Comparison of ENCODE assay signal across 10 mouse cellular contexts in genomic region chr11:53254428-53254827, GRCm38 (mm10). TPM values are rescaled to one million over a fixed set of nuclear protein-coding genes. Genes with fewer than 3 reads are reported as not detected.
DNase-seq lines count a peak whose midpoint lies in the region; ATAC-seq lines count a peak whose summit lies in the region.
"Had no signal": no experiment of that assay in that cellular context is flagged by ENCODE, and none has a peak within 500 bp of the region (broad histone marks: within the 10 kb centered on the region; RNA-seq: fewer than 3 reads in every experiment).

No protein-coding gene starts in this region.

- no peaks in the 10 kb centered on the region for H3K27me3 ChIP-seq in kidney, embryonic 15.5 days
- H3K27me3 ChIP-seq in neural tube, embryonic 15.5 days (replicated peaks): no peaks in the 10 kb centered on the region
- H3K27me3 ChIP-seq: hindbrain, embryonic 15.5 days had no signal

- no peaks in the 10 kb centered on the region for H3K36me3 ChIP-seq in kidney, embryonic 15.5 days
- H3K36me3 ChIP-seq in neural tube, embryonic 15.5 days: no peaks in the 10 kb centered on the region
- H3K36me3 ChIP-seq: hindbrain, embryonic 15.5 days; limb, embryonic 12.5 days had no signal

- DNase-seq in kidney, adult 18-20 months: peak; percentile 34
- peak; percentile 28 for DNase-seq in CD4-positive helper T cell, adult 2 months (ENCODE audit: low read depth, low spot score)
- peak; percentile 46 for DNase-seq in NIH3T3 (ENCODE audit: low read depth)
- DNase-seq in lung, postnatal 36 days: peak; percentile 63
- no peak for DNase-seq in cerebellum, adult 18-20 months
- DNase-seq in urinary bladder, postnatal 4 days (ENCODE audit: low spot score in 2 of 2): no peak

- H3K4me3 ChIP-seq in kidney, embryonic 15.5 days (replicated peaks): no peak overlapping the region
- no peak overlapping the region for H3K4me3 ChIP-seq in neural tube, embryonic 15.5 days (replicated peaks)
- H3K4me3 ChIP-seq: hindbrain, embryonic 15.5 days; limb, embryonic 12.5 days had no signal

- no peaks in the 10 kb centered on the region for H3K4me1 ChIP-seq in kidney, embryonic 15.5 days
- peaks cover 26% of the 10 kb centered on the region for H3K4me1 ChIP-seq in neural tube, embryonic 15.5 days

- 92% methylated on average over 3 of the region's 3 CpGs for WGBS in kidney, embryonic 15.5 days
- 88% methylated on average over 3 of the region's 3 CpGs for WGBS in neural tube, embryonic 15.5 days

- H3K9ac ChIP-seq in kidney, embryonic 15.5 days: no peak overlapping the region
- no peak overlapping the region for H3K9ac ChIP-seq in neural tube, embryonic 15.5 days (replicated peaks)
- H3K9ac ChIP-seq: hindbrain, embryonic 15.5 days; limb, embryonic 12.5 days had no signal

- no peak overlapping the region for H3K4me2 ChIP-seq in kidney, embryonic 15.5 days
- H3K4me2 ChIP-seq in neural tube, embryonic 15.5 days: no peak overlapping the region
- H3K4me2 ChIP-seq: hindbrain, embryonic 15.5 days; limb, embryonic 12.5 days had no signal

- H3K9me3 ChIP-seq in kidney, embryonic 15.5 days (replicated peaks): no peaks in the 10 kb centered on the region
- no peaks in the 10 kb centered on the region for H3K9me3 ChIP-seq in neural tube, embryonic 15.5 days (replicated peaks)
- H3K9me3 ChIP-seq: hindbrain, embryonic 15.5 days; limb, embryonic 12.5 days had no signal

- no peak for ATAC-seq in kidney, embryonic 15.5 days (replicated peaks; ENCODE audit: low FRiP score)
- no peak for ATAC-seq in neural tube, embryonic 15.5 days (ENCODE audit: low FRiP score)

- H3K27ac ChIP-seq in kidney, embryonic 15.5 days: no peak overlapping the region
- no peak overlapping the region for H3K27ac ChIP-seq in neural tube, embryonic 15.5 days (replicated peaks)
- H3K27ac ChIP-seq: hindbrain, embryonic 15.5 days; limb, embryonic 12.5 days had no signal

RNA-seq across cellular contexts. Expression of gene Hspa4, which starts 45.8 kb away (rescaled TPM):
- polyA plus RNA-seq in kidney, embryonic 15.5 days (2015; fragmentation: Nextera tagmentation; extraction: Ambion mirVana): 91.0 and 94.6 TPM in 2 replicates
- 43.5 and 54.6 TPM in 2 replicates for polyA plus RNA-seq in neural tube, embryonic 15.5 days (2015; fragmentation: Nextera tagmentation; extraction: Ambion mirVana)

Comparison
In these comparisons a context has a peak if more than half of its experiments do, and no peak if none do; other contexts are left out.
1. DNase-seq: peak in kidney, adult 18-20 months (single experiment), CD4-positive helper T cell, adult 2 months (single experiment), NIH3T3 (single experiment) and lung, postnatal 36 days (single experiment); none in cerebellum, adult 18-20 months (0 of 2) and urinary bladder, postnatal 4 days (0 of 2).